Mouse (Mus musculus) liver, postnatal 0 days (tissue): ENCODE results near the gene Efr3b.

Source experiments
- CTCF ChIP-seq: sonication (generic); IDR thresholded peaks from 2 replicates; pipeline ENCODE4 v1.5.1; 2016; ENCODE audit warnings: antibody characterized with exemption, low read depth
- EP300 ChIP-seq: IDR thresholded peaks from 2 replicates; pipeline ENCODE4 v1.6.1; 2016; ENCODE audit warnings: antibody characterized with exemption, low read depth, mild to moderate bottlenecking

- TF ChIP-seq CTCF (no peak), EP300 (no peak)
Measured at GRCm38 (mm10) chr12:3955371-3955770, 83.3 kb downstream of the Efr3b start.
